Mouse (Mus musculus) frontal cortex, postnatal 25 days (tissue): ENCODE data around the gene Slc2a9.

Experiments
- DNase-seq, 2 experiments: peaks; one replicate each; pipeline ENCODE4 v3.0.0; 2022; ENCODE audit warnings: low spot score in 2 of 2

The Slc2a9 gene

DNA sequence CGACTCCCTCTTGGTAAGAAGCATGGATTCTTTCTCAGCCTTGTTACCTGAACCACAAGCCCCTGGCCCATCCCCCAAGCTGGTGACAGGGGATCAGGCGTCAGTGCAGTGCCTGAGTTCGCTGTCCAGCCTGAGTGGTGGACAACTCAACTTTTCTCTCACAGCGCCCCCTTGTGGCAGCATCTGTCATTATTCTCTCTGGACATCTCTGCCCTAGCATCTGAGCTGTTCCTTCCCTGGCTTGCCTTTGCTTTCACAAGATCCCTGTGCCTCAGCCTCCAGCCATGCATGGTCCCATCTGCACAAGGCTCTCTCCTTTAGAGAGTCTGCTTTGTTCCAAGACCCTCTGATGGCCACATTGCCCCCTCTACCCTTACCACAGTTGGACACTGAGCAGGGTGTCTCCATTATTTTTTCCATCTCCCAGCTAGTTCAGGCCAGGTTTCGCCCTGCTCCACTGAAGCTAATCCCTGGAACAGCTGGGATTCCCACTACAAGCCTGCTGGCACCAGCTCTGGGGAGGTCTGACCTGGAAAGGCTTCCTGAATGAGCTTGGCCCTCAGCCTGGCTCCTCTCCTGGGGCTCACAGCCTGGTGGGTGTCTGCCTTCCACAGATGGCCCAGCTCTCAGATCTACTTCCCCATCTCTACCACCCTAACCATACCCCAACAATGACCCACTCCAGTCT lies 32.9 kb downstream of the Slc2a9 start:
- peak; percentile 65 to 78 for DNase-seq

GRCm38 (mm10) chr5:38466569-38467110 lies 36.3 kb downstream of the Slc2a9 start:
- DNase-seq, result no peak

DNA sequence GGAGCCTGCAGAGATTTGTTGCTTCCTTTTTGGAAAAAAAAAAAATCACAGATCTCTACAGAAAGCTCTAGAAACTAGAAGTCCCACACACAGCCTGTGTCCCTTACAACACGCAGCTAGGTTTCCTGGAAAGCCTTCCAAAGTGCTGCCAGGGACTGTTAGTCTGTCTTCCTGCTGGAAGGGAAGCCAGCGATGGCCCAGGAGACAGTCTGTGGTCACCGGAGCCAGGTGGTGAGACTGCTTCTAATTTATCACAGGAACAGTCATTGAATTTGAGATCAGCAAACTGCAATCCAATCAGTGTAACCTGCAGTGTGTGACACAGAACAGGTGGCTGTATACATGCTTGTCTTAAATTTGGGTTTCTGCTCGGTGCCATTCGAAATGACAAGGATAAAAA lies 41.7 kb downstream of the Slc2a9 start:
- DNase-seq, result no peak

- no peak for DNase-seq
These were observed 52.0 kb downstream of the Slc2a9 start for GRCm38 (mm10) chr5:38450936-38451335.

DNA sequence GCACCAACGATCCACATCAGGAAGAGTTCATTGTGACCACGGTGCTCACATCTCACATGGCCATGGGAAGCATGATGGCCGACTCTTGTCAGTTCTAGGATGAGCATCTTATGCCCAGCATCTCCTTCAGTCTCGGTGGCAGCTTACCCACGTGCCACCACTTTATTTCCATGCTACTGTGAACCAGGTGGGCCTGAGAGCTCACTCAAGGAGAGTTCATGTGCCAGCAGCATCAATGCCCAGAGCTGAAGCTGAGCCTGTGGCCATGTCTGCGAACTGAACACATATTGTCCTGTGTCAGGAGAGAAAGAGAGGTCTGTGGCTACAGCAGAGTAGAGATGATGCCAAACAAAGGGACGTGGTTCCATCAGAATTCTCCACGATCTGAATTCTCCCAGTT lies 53.3 kb downstream of the Slc2a9 start:
- DNase-seq, result no peak

DNA sequence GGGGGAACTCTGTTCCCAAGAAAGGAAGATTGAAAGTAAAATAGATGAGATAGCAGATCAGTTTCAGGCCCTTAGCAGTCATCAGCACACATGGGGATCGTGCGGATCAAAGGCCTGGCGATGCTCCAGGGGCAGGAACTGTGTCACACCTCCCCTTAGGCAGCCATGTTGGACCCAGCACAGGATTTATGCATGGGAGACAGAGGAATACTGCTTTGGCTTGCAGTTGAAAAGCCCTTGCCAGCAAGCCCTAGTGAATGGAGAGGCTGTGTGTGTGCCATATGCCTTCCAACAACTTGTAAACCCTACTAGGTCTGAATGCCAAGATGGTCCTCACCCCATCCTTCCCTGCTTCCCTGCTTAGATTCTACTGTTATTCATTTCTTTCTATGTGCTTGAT lies 54.8 kb downstream of the Slc2a9 start:
- DNase-seq, result no peak

DNA sequence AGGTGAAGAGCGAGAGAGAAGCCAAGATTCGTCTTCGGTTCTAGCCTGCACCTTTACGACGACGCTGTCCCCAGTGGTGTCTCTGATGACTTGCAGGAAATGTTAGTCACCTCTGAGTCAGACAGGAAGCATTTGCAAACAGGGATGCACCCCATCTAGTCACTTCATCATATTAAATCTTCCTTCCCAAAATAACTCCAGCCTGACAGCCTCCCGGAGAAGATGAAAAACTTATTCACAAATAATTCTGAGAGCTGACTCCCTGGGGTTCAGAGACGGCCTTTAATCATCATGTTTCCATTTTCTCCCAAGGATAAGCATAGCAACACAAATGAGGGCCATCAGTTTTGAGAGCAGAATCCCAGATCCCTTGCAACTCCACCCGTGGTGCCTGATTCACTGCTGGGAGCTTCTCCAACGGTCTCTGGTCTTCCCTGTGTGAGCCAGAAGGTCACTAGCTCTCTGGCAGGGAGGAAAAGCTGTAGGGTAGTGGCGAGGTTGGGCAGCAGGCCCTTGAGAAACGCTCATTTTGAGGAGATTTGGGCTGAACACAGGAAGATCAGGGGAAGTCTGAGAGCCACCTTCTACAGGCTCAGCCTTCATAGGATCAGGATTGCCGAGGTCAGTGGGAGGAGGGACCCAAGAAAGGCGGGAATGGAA lies 56.5 kb downstream of the Slc2a9 start:
- DNase-seq, result no peak

DNA sequence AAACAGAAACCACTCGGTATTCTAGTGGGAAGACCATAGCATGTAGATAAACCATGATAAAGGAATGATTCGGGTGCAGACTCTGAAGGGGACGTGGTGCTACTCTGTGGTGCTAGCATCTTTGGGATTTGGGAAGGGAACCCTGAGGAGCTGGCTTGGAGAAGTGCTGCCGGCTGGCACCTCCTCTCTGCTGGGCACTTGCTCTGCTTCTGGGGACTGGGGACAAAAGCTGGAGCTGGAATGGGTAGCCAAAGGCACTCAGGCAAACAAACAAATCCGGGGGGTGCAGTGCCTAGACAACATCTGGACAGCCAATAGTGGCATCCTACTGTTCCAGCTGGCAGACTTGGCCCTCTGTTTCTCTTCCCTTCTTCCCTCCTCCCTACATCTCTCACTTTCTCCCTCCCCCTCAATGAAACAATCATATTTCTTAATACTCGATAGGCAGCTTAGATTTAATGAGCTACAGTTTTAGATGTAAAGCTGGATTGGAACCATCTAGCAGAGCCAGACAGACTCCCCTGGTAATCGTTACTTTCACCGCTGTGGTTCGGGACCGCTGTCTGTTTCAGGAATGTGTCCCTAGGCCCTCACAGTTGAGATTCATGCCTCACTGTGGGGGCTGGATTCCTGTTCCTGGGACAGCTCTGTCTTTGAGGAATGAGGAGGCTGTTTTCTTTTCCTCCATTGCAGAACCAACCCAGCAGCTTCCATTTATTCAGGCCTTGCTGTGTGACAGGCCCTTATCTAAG lies 61.7 kb downstream of the Slc2a9 start:
- DNase-seq, result no peak

GRCm38 (mm10) chr5:38440252-38441005 lies 62.5 kb downstream of the Slc2a9 start:
- no peak for DNase-seq

- DNase-seq, result no peak
These were observed 66.3 kb downstream of the Slc2a9 start for GRCm38 (mm10) chr5:38436681-38437080.

- no peak for DNase-seq
These were observed 68.1 kb downstream of the Slc2a9 start for GRCm38 (mm10) chr5:38434875-38435274.

- DNase-seq, result no peak
These were observed 71.7 kb downstream of the Slc2a9 start for GRCm38 (mm10) chr5:38431201-38431600.

GRCm38 (mm10) chr5:38429106-38429505 lies 73.8 kb downstream of the Slc2a9 start:
- DNase-seq, result no peak

DNA sequence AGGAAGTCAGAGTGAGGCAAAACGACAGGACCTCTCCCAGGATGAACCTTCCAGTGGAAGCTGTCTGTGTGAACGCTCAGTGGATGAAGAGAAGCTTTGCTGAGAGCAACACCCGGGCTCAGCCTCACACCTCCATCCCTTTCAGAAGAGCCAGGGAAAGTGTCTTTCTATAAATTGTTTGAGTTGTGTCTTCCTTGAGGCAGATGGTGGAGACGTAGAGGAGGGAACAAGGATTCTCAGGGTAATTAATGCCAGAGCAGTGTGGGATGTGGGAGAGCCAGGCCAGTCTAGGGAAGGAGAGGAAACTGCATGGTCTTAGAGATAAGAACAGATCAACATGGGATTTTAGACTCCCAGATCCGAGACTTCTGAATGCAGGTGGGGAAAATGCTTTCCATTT lies 75.2 kb downstream of the Slc2a9 start:
- no peak for DNase-seq

- no peak for DNase-seq
These were observed 77.4 kb downstream of the Slc2a9 start for GRCm38 (mm10) chr5:38425569-38425968.

DNA sequence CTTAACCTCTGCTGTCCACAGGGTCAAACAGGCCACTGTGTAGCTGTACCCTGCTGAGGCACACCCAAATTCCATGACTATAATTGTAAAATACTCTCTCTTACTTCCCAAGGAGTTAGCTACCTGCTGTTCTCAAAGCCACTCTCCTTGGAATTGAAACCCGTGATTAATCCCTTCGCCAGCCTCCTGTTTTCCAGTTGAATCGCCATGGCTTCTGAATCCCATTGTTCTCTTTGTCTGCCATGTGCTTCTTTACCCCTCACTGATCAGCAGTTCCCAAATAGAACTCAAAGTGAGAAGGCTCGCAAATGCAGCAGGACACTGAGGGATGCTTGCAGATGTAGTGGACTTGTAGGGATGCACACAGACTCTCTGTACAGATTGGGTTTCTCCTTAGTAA lies 80.5 kb downstream of the Slc2a9 start:
- DNase-seq, result no peak

GRCm38 (mm10) chr5:38418799-38419198 lies 84.1 kb downstream of the Slc2a9 start:
- DNase-seq, result no peak

GRCm38 (mm10) chr5:38403612-38404011 lies 99.3 kb downstream of the Slc2a9 start:
- DNase-seq, result no peak

- DNase-seq, result no peak
These were observed 100.7 kb downstream of the Slc2a9 start for GRCm38 (mm10) chr5:38402288-38402687.

DNA sequence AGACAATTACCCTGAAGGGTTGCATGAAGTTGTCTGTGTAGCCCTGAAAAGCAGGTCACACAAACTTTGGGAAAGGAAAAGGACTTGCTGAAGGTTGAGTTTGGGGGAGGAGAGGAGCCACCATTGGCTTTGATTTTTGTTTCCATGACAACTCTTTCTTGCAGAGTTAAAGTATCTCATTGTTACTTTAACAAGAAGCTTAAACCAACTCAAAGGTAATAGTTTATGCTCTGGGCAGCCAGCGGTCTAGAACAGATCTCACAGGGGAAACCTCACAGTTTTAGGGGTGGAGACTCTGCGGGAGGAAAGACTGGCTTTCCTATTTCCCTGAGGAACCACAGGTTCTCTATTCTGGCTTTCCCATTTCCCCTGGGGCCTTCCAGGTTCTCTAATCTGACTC lies 114.1 kb downstream of the Slc2a9 start:
- no peak for DNase-seq

DNA sequence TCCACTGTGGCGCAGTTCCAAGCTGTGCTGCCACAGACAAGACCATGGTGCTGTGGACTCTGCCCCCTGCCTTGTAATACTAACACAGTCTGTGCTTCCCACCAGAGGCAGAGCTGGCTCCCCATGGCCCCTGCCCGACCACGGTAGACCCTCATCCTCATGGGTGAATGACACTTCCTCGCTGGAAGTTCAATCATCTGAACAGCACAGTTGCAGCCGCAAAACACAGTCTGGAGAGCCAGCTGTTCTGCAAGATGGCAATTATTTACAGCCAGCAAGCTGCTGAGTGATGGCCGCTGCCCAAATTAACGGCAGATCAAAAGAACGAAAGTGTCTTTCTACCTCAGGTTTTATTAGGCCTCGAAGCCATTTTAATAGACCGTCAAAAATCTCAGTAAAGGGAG lies 114.5 kb downstream of the Slc2a9 start:
- DNase-seq, result no peak

DNA sequence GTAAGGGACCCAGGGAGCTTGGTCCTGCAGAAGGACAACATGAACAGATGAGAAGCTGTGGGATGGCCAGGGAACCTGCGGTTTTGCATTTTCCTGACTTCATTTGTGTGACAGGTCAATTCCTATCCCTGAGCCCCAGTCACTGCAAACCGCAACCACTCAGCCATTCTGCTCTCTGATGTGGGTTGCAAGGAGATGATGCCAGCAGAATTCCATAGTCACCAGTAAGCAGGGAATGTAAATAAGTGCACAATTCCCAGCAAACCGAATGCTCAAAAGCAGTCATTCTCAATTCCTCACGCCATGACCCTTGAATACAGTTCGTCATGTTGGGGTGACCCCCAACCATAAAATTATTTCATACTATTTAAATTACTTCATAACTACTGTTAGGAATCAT lies 123.0 kb downstream of the Slc2a9 start:
- DNase-seq, result no peak
